Mouse (Mus musculus) embryonic facial prominence, embryonic 12.5 days (tissue): ENCODE measurements at regions not wholly inside any gene's neighbourhood (a gene's known extent, or its start where the extent isn't known, plus 50 kb on each side); places are given as distances from the start of the nearest gene placed in this dataset.

Experiments
- ATAC-seq: fragments of 200-750 bp; cut with Nextera tagmentation; 2 replicates; pipeline ENCODE4 v1.8.0; 2017; ENCODE audit not compliant: insufficient number of reproducible peaks, insufficient read depth, low FRiP score, low TSS enrichment
- H3K27ac ChIP-seq: fragments of 300-500 bp; sonication (generic); 2 replicates; pipeline ENCODE4 v1.5.1; 2016; ENCODE audit warnings: mild to moderate bottlenecking
- H3K27me3 ChIP-seq: fragments of 300-500 bp; sonication (generic); 2 replicates; pipeline ENCODE4 v1.6.1; 2016; ENCODE audit warnings: mild to moderate bottlenecking, moderate library complexity
- H3K36me3 ChIP-seq: fragments of 300-500 bp; sonication (generic); 2 replicates; pipeline ENCODE4 v1.6.1; 2016; ENCODE audit warnings: mild to moderate bottlenecking
- H3K4me1 ChIP-seq: fragments of 300-500 bp; sonication (generic); 2 replicates; pipeline ENCODE4 v1.6.1; 2016
- H3K4me2 ChIP-seq: fragments of 300-500 bp; sonication (generic); replicated peaks from 2 replicates; pipeline ENCODE4 v1.6.1; 2016; ENCODE audit warnings: mild to moderate bottlenecking, moderate library complexity
- H3K4me3 ChIP-seq: fragments of 300-500 bp; sonication (generic); 2 replicates; pipeline ENCODE4 v1.5.1; 2016; ENCODE audit warnings: mild to moderate bottlenecking
- H3K9ac ChIP-seq: fragments of 300-500 bp; sonication (generic); 2 replicates; pipeline ENCODE4 v1.6.1; 2016; ENCODE audit warnings: mild to moderate bottlenecking, moderate library complexity
- H3K9me3 ChIP-seq: fragments of 300-500 bp; sonication (generic); 2 replicates; pipeline ENCODE4 v1.6.1; 2016; ENCODE audit warnings: mild to moderate bottlenecking, moderate library complexity
- WGBS: fragments of 180-500 bp; shearing (Covaris S2); methylation state at CpG from one replicate; pipeline ENCODE4 v1.1.7; 2016; 5-methylcytosine and 5-hydroxymethylcytosine counted together

- Histone ChIP-seq H3K36me3 (no peaks in the 10 kb centered on the region), H3K27ac (no peak overlapping the region), H3K4me3 (no peak overlapping the region), H3K27me3 (no peaks in the 10 kb centered on the region), H3K4me1 (no peaks in the 10 kb centered on the region), H3K4me2 (no peak overlapping the region), H3K9me3 (no peaks in the 10 kb centered on the region), H3K9ac (no peak overlapping the region)
- ATAC-seq = peak; percentile 64; the same call in 1 of the 2 replicates
- 61% methylated on average over 5 of the region's 5 CpGs for WGBS
Observed at GRCm38 (mm10) chr3:123810943-123811499, 120.4 kb upstream of the Ndst3 start.

- Histone ChIP-seq H3K9me3 (no peaks in the 10 kb centered on the region), H3K4me3 (no peak overlapping the region), H3K4me2 (no peak overlapping the region), H3K27ac (no peak overlapping the region), H3K4me1 (no peaks in the 10 kb centered on the region), H3K27me3 (no peaks in the 10 kb centered on the region), H3K36me3 (no peaks in the 10 kb centered on the region), H3K9ac (no peak overlapping the region)
- ATAC-seq = no peak
- WGBS = 74% methylated on average over 6 of the region's 6 CpGs
Observed at GRCm38 (mm10) chr3:123828790-123829189, 138.1 kb upstream of the Ndst3 start.

- WGBS = 87% methylated on average over 10 of the region's 10 CpGs
Observed at GRCm38 (mm10) chr3:123838385-123839170, 147.9 kb upstream of the Ndst3 start.

GRCm38 (mm10) chr3:123846554-123846953 lies 155.9 kb upstream of the Ndst3 start:
- Histone ChIP-seq H3K4me2 (no peak overlapping the region), H3K27me3 (no peaks in the 10 kb centered on the region), H3K27ac (no peak overlapping the region), H3K4me1 (no peaks in the 10 kb centered on the region), H3K9ac (no peak overlapping the region), H3K36me3 (no peaks in the 10 kb centered on the region), H3K9me3 (no peaks in the 10 kb centered on the region), H3K4me3 (no peak overlapping the region)
- ATAC-seq = no peak
- 83% methylated on average over 1 of the region's 1 CpGs for WGBS

More at GRCm38 (mm10) chr3:123838385-123839170, 147.9 kb upstream of the Ndst3 start:
- Histone ChIP-seq H3K9me3 (no peaks in the 10 kb centered on the region), H3K27ac (no peak overlapping the region), H3K27me3 (no peaks in the 10 kb centered on the region), H3K36me3 (no peaks in the 10 kb centered on the region), H3K4me2 (no peak overlapping the region), H3K4me3 (no peak overlapping the region), H3K9ac (no peak overlapping the region), H3K4me1 (no peaks in the 10 kb centered on the region)
- ATAC-seq = no peak

- H3K4me3 ChIP-seq = no peak overlapping the region
- no peak overlapping the region for H3K9ac ChIP-seq
- no peaks in the 10 kb centered on the region for H3K27me3 ChIP-seq
- H3K36me3 ChIP-seq = no peaks in the 10 kb centered on the region
- no peaks in the 10 kb centered on the region for H3K4me1 ChIP-seq
- ATAC-seq = no peak
- WGBS = 86% methylated on average over 2 of the region's 2 CpGs
- no peak overlapping the region for H3K4me2 ChIP-seq
- no peak overlapping the region for H3K27ac ChIP-seq
- no peaks in the 10 kb centered on the region for H3K9me3 ChIP-seq
Observed at GRCm38 (mm10) chr3:123848663-123849062, 158.0 kb upstream of the Ndst3 start.

DNA sequence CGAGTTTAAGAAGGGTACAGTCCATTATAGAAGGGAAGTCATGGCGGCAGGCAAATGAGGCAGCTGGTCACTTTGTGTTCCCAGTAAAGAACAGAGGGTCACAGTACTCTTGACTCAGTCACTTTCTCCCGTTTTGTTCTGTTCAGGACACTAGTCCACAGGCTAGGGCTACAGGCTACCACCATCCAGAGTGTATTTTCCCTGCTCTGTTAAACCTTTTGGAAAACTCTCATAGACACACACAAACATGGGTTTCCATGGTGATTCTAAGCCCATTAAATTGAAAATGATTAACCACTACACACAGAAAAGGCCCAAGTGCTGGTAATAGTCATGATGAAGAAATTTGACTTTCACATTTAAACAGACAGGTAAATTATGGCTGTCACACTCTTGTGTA lies 162.2 kb upstream of the Ndst3 start:
- no peak overlapping the region for H3K4me3 ChIP-seq
- no peaks in the 10 kb centered on the region for H3K4me1 ChIP-seq
- ATAC-seq = no peak
- H3K27me3 ChIP-seq = no peaks in the 10 kb centered on the region
- no peaks in the 10 kb centered on the region for H3K9me3 ChIP-seq
- no peaks in the 10 kb centered on the region for H3K36me3 ChIP-seq
- WGBS = 80% methylated on average over 3 of the region's 3 CpGs
- no peak overlapping the region for H3K4me2 ChIP-seq
- H3K9ac ChIP-seq = no peak overlapping the region
- H3K27ac ChIP-seq = no peak overlapping the region

- H3K36me3 ChIP-seq = no peaks in the 10 kb centered on the region
- no peak overlapping the region for H3K27ac ChIP-seq
- H3K4me2 ChIP-seq = no peak overlapping the region
- H3K4me3 ChIP-seq = no peak overlapping the region
- no peaks in the 10 kb centered on the region for H3K4me1 ChIP-seq
- WGBS = 94% methylated on average over 2 of the region's 2 CpGs
- no peaks in the 10 kb centered on the region for H3K27me3 ChIP-seq
- ATAC-seq = no peak
- H3K9me3 ChIP-seq = no peaks in the 10 kb centered on the region
- no peak overlapping the region for H3K9ac ChIP-seq
Observed at GRCm38 (mm10) chr3:123873709-123874108, 183.1 kb upstream of the Ndst3 start.

DNA sequence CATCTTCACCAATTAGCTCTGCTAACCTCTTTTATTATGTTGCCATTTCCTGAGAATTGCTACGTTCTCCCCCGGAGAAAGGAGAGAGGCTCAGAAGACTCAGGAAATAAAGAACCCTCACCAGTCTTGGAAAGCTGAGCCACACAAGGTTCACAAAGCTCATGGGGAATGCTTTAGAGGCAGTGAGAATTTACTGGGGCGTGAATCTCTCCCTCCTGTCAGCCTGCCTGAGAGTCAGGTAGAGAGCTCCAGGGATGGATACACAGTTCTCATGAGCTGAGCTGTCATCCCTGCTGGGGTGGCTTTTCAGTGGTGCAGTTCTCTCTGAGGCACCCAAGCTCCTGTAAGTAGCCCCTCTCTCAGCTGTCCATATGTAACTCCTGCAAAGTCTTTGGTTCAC lies 203.0 kb upstream of the Ndst3 start:
- no peak overlapping the region for H3K27ac ChIP-seq
- H3K4me1 ChIP-seq = no peaks in the 10 kb centered on the region
- ATAC-seq = no peak
- H3K4me3 ChIP-seq = no peak overlapping the region
- WGBS = 31% methylated on average over 3 of the region's 3 CpGs
- no peak overlapping the region for H3K9ac ChIP-seq
- no peaks in the 10 kb centered on the region for H3K27me3 ChIP-seq
- H3K4me2 ChIP-seq = no peak overlapping the region
- H3K36me3 ChIP-seq = no peaks in the 10 kb centered on the region
- no peaks in the 10 kb centered on the region for H3K9me3 ChIP-seq

GRCm38 (mm10) chr3:123905928-123906721 lies 215.5 kb upstream of the Ndst3 start:
- Histone ChIP-seq H3K9ac (no peak overlapping the region), H3K27me3 (no peaks in the 10 kb centered on the region), H3K36me3 (no peaks in the 10 kb centered on the region), H3K4me1 (no peaks in the 10 kb centered on the region), H3K4me2 (no peak overlapping the region), H3K9me3 (no peaks in the 10 kb centered on the region), H3K27ac (no peak overlapping the region), H3K4me3 (no peak overlapping the region)
- ATAC-seq = no peak
- WGBS = 31% methylated on average over 9 of the region's 9 CpGs

DNA sequence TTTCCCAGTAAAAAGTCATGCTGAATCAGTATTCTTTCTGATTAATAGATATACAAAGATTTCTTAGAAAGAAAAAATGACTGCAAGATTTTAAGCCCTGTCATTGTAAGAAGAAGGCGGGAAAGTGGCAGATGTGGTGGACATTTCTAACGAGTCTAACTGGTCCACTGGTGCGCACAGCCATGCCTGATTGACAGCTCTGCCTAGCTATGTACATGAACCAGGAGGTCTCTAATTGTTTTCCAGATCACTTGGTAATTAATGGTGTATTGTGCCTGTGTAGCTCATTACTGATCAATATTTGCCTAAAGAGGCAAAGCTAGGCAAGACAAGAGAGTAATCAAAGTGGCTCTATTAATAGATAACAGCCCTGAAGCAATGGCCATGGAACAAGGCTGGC lies 227.5 kb upstream of the Ndst3 start:
- no peak overlapping the region for H3K9ac ChIP-seq
- no peak for ATAC-seq

DNA sequence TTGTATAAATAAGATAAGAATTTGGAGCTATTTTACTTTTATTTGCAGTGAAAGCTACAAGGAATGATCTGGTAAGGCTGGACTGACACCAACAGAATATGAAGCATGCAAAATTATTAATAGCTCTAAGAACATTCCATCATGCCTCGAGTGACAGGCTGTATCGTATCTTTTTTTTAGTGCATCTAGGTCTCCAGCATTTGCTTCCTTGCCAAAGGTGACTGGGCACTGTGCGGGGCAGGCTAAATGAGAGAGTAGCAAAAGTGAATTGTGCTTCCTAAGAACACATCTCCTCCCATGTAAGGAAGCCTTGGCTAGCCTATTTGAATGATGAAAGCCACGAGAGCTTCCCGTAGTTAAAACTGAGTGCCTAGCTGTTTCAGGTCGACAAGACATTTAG lies 261.5 kb upstream of the Ndst3 start:
- no peak for ATAC-seq
- Histone ChIP-seq H3K4me1 (no peaks in the 10 kb centered on the region), H3K36me3 (no peaks in the 10 kb centered on the region), H3K27me3 (no peaks in the 10 kb centered on the region), H3K27ac (no peak overlapping the region), H3K4me2 (no peak overlapping the region), H3K4me3 (no peak overlapping the region), H3K9me3 (no peaks in the 10 kb centered on the region), H3K9ac (no peak overlapping the region)
- 84% methylated on average over 6 of the region's 6 CpGs for WGBS

More for the DNA sequence above, 227.5 kb upstream of the Ndst3 start:
- no peak overlapping the region for H3K27ac ChIP-seq
- H3K27me3 ChIP-seq = no peaks in the 10 kb centered on the region
- H3K9me3 ChIP-seq = no peaks in the 10 kb centered on the region
- no peak overlapping the region for H3K4me2 ChIP-seq
- 75% methylated on average over 3 of the region's 3 CpGs for WGBS
- H3K4me3 ChIP-seq = no peak overlapping the region
- no peaks in the 10 kb centered on the region for H3K36me3 ChIP-seq
- H3K4me1 ChIP-seq = no peaks in the 10 kb centered on the region

- H3K4me3 ChIP-seq = no peak overlapping the region
- ATAC-seq = no peak
- no peak overlapping the region for H3K4me2 ChIP-seq
- H3K9ac ChIP-seq = no peak overlapping the region
- no peaks in the 10 kb centered on the region for H3K9me3 ChIP-seq
- no peaks in the 10 kb centered on the region for H3K4me1 ChIP-seq
- WGBS = 89% methylated on average over 3 of the region's 3 CpGs
- no peaks in the 10 kb centered on the region for H3K36me3 ChIP-seq
- no peaks in the 10 kb centered on the region for H3K27me3 ChIP-seq
- H3K27ac ChIP-seq = no peak overlapping the region
Observed at GRCm38 (mm10) chr3:123967373-123967772, 276.7 kb upstream of the Ndst3 start.
